In genomic region chr4:137396641-137397525, GRCm38 (mm10) we compare ENCODE assay signal across 11 mouse cellular contexts. TPM values are rescaled to one million over a fixed set of nuclear protein-coding genes. Genes with fewer than 3 reads are reported as not detected.
A peak's percentile ranks its signal among the peaks of the same experiment; 100 is the strongest.
DNase-seq lines count a peak whose midpoint lies in the region; ATAC-seq and TF ChIP-seq lines count a peak whose summit lies in the region.
"Had no signal": no experiment of that assay in that cellular context is flagged by ENCODE, and none has a peak within 500 bp of the region (broad histone marks: within the 10 kb centered on the region; RNA-seq: fewer than 3 reads in every experiment).

No protein-coding gene starts in this region.

- no peaks in the 10 kb centered on the region for H3K27me3 ChIP-seq in heart, embryonic 15.5 days
- H3K27me3 ChIP-seq in testis, adult 2 months (ENCODE audit: control insufficient read depth, insufficient read depth, low read length): no peaks in the 10 kb centered on the region
- H3K27me3 ChIP-seq: heart, embryonic 13.5 days; Patski had no signal

- H3K27ac ChIP-seq in heart, embryonic 15.5 days: 0 out of 2 replicates have a peak overlapping the region, but pooled peaks have one; percentile 16
- H3K27ac ChIP-seq in testis, adult 2 months (ENCODE audit: control insufficient read depth, insufficient read depth, low read depth, low read length): 0 out of 2 replicates have a peak overlapping the region, but pooled peaks have one; percentile 21
- no peak overlapping the region for H3K27ac ChIP-seq in left cerebral cortex, adult 2 months
- H3K27ac ChIP-seq: heart, embryonic 13.5 days had no signal

- peak; percentile 49 for DNase-seq in lung, postnatal 10 days
- no peak for DNase-seq in lung, postnatal 36 days
- peak; percentile 89 for DNase-seq in brain, adult 2 months (ENCODE audit: low read depth, low spot score)
- DNase-seq in left cerebral cortex, adult 2 months (ENCODE audit: extremely low spot score in 1 of 2, low spot score in 2 of 2): no peak
- no peak for DNase-seq in layer of hippocampus, postnatal 36 days

- no peak overlapping the region for H3K9ac ChIP-seq in heart, embryonic 15.5 days
- H3K9ac ChIP-seq: heart, embryonic 13.5 days had no signal

- H3K4me1 ChIP-seq in heart, embryonic 15.5 days (replicated peaks): peaks cover 5% of the 10 kb centered on the region; the same call in 1 of the 2 replicates
- H3K4me1 ChIP-seq in testis, adult 2 months (ENCODE audit: control insufficient read depth, insufficient read depth, low read length): peaks cover 15% of the 10 kb centered on the region
- H3K4me1 ChIP-seq: heart, embryonic 13.5 days had no signal

- intact Hi-C loops in left cerebral cortex, adult 2 months (cut with DNase I): loop anchor here (10.0 kb wide), 1 partner anchor 322 kb away; no protein-coding TSS in a partner anchor

- H3K9me3 ChIP-seq in heart, embryonic 15.5 days (replicated peaks): no peaks in the 10 kb centered on the region

- no peak for TF ChIP-seq POLR2A in testis, adult 2 months (IDR thresholded peaks at IDR 0.05; ENCODE audit: control insufficient read depth, low read depth, low read length)

- no peak overlapping the region for H3K4me2 ChIP-seq in heart, embryonic 15.5 days
- H3K4me2 ChIP-seq: heart, embryonic 13.5 days had no signal

- no peaks in the 10 kb centered on the region for H3K36me3 ChIP-seq in heart, embryonic 15.5 days
- no peaks in the 10 kb centered on the region for H3K36me3 ChIP-seq in testis, adult 2 months (ENCODE audit: control insufficient read depth, insufficient read depth, low read length)
- H3K36me3 ChIP-seq: heart, embryonic 13.5 days had no signal

- H3K4me3 ChIP-seq in heart, embryonic 15.5 days: no peak overlapping the region
- no peak overlapping the region for H3K4me3 ChIP-seq in testis, adult 2 months (ENCODE audit: control insufficient read depth, low read depth, low read length)
- H3K4me3 ChIP-seq in left cerebral cortex, adult 2 months: no peak overlapping the region
- H3K4me3 ChIP-seq: heart, embryonic 13.5 days had no signal

- WGBS in heart, embryonic 15.5 days: 65% methylated on average over 15 of the region's 15 CpGs

- TF ChIP-seq CTCF in testis, adult 2 months (IDR thresholded peaks at IDR 0.05; ENCODE audit: control insufficient read depth, insufficient read depth, insufficient replicate concordance, low read depth, low read length): no peak
- no peak for TF ChIP-seq CTCF in left cerebral cortex, adult 2 months (IDR thresholded peaks at IDR 0.05)

- no peak for ATAC-seq in heart, embryonic 15.5 days (replicated peaks; ENCODE audit: insufficient number of reproducible peaks, insufficient read depth, low FRiP score, low read depth)
- no peak for ATAC-seq in granulocyte monocyte progenitor cell, adult 5-6 weeks (replicated peaks; ENCODE audit: poor library complexity, severe bottlenecking)
- ATAC-seq: Patski had no signal

RNA-seq across cellular contexts. Expression of gene Cela3a, which starts 12.7 kb away (rescaled TPM):
- not detected in 2 replicates for polyA plus RNA-seq in heart, embryonic 15.5 days (2015; fragmentation: Nextera tagmentation; extraction: Ambion mirVana)
- not detected in 2 replicates for polyA plus RNA-seq in testis, adult 2 months (2012; rRNA removed)
- total RNA-seq in left cerebral cortex, adult 2 months (2021): not detected
- not detected for total RNA-seq in layer of hippocampus, postnatal 36 days (2021)
- not detected in 2 replicates for total RNA-seq in granulocyte monocyte progenitor cell, adult 5-6 weeks (2014; fragmentation: Nextera tagmentation)
- not detected in 2 replicates for total RNA-seq in granulocyte monocyte progenitor cell, adult 5-6 weeks (2017)
- polyA plus RNA-seq: heart, embryonic 13.5 days; limb, embryonic 11.5 days; Patski had no signal

RNA-seq across cellular contexts. Expression of gene Cela3b, which starts 33.5 kb away (rescaled TPM):
- not detected in 2 replicates for polyA plus RNA-seq in heart, embryonic 15.5 days (2015; fragmentation: Nextera tagmentation; extraction: Ambion mirVana)
- polyA plus RNA-seq in testis, adult 2 months (2012; rRNA removed): 2.8 and 3.3 TPM in 2 replicates
- total RNA-seq in left cerebral cortex, adult 2 months (2021): not detected
- total RNA-seq in layer of hippocampus, postnatal 36 days (2021): not detected
- total RNA-seq in granulocyte monocyte progenitor cell, adult 5-6 weeks (2014; fragmentation: Nextera tagmentation): not detected in 2 replicates
- total RNA-seq in granulocyte monocyte progenitor cell, adult 5-6 weeks (2017): not detected in 2 replicates
- polyA plus RNA-seq: heart, embryonic 13.5 days; limb, embryonic 11.5 days; Patski had no signal

RNA-seq across cellular contexts. Expression of gene Cdc42, which starts 39.4 kb away (rescaled TPM):
- 462 and 495 TPM in 2 replicates for polyA plus RNA-seq in heart, embryonic 15.5 days (2015; fragmentation: Nextera tagmentation; extraction: Ambion mirVana)
- polyA plus RNA-seq in testis, adult 2 months (2012; rRNA removed): 27.0 and 35.4 TPM in 2 replicates
- 100 to 1,000 TPM; 294 to 318 TPM for total RNA-seq in left cerebral cortex, adult 2 months (2021)
- total RNA-seq in layer of hippocampus, postnatal 36 days (2021): 100 to 1,000 TPM; 302 to 334 TPM
- 417 and 477 TPM in 2 replicates for total RNA-seq in granulocyte monocyte progenitor cell, adult 5-6 weeks (2014; fragmentation: Nextera tagmentation)
- total RNA-seq in granulocyte monocyte progenitor cell, adult 5-6 weeks (2017): 469 and 557 TPM in 2 replicates

RNA-seq across cellular contexts. Expression of gene 1700013G24Rik, which starts 56.2 kb away (rescaled TPM):
- not detected in 2 replicates for polyA plus RNA-seq in heart, embryonic 15.5 days (2015; fragmentation: Nextera tagmentation; extraction: Ambion mirVana)
- polyA plus RNA-seq in testis, adult 2 months (2012; rRNA removed): 1,386 and 1,446 TPM in 2 replicates
- not detected for total RNA-seq in left cerebral cortex, adult 2 months (2021)
- not detected for total RNA-seq in layer of hippocampus, postnatal 36 days (2021)
- total RNA-seq in granulocyte monocyte progenitor cell, adult 5-6 weeks (2014; fragmentation: Nextera tagmentation): not detected in 2 replicates
- total RNA-seq in granulocyte monocyte progenitor cell, adult 5-6 weeks (2017): not detected in 2 replicates
- polyA plus RNA-seq: heart, embryonic 13.5 days; limb, embryonic 11.5 days; Patski had no signal

Comparison
In these comparisons a context has a peak if more than half of its experiments do, and no peak if none do; other contexts are left out.
1. DNase-seq: peak in lung, postnatal 10 days (single experiment) and brain, adult 2 months (single experiment); none in lung, postnatal 36 days (single experiment), left cerebral cortex, adult 2 months (0 of 2) and layer of hippocampus, postnatal 36 days (0 of 2).